Mouse (Mus musculus) liver, postnatal 0 days (tissue): ENCODE data around the gene Dntt.

Experiments
- CTCF ChIP-seq: sonication (generic); IDR thresholded peaks from 2 replicates; pipeline ENCODE4 v1.5.1; 2016; ENCODE audit warnings: antibody characterized with exemption, low read depth
- EP300 ChIP-seq: IDR thresholded peaks from 2 replicates; pipeline ENCODE4 v1.6.1; 2016; ENCODE audit warnings: antibody characterized with exemption, low read depth, mild to moderate bottlenecking

GRCm38 (mm10) chr19:41003694-41004315 lies 25.3 kb upstream of the Dntt start:
- TF ChIP-seq CTCF (no peak), EP300 (no peak)
